In genomic region chr13:73327827-73328698, GRCm38 (mm10) we compare ENCODE assay signal across 7 mouse cellular contexts. TPM values are rescaled to one million over a fixed set of nuclear protein-coding genes. Genes with fewer than 3 reads are reported as not detected.
DNase-seq lines count a peak whose midpoint lies in the region; ATAC-seq and TF ChIP-seq lines count a peak whose summit lies in the region.

Mrpl36 (plus strand) TSS chr13:73328513.
Ndufs6 (minus strand) TSS chr13:73328542.

- no peak for TF ChIP-seq CTCF in kidney, adult 2 months (conservative IDR thresholded peaks at IDR 0.05; ENCODE audit: insufficient read depth, insufficient read length, low read depth, low read length)
- TF ChIP-seq CTCF in spleen, adult 2 months (IDR thresholded peaks at IDR 0.05; ENCODE audit: extremely low read depth, insufficient read depth, insufficient read length, insufficient replicate concordance): no peak

- H3K27ac ChIP-seq in embryonic facial prominence, embryonic 11.5 days (replicated peaks; ENCODE audit: low read depth, low read length): peak within 1 kb of the TSS; percentile 49; the same call in 1 of the 2 replicates
- peak within 1 kb of the TSS; percentile 83 for H3K27ac ChIP-seq in kidney, adult 2 months (ENCODE audit: insufficient read depth, low read depth, low read length)
- H3K27ac ChIP-seq in limb, embryonic 12.5 days: peak within 1 kb of the TSS; percentile 72
- H3K27ac ChIP-seq in midbrain, embryonic 15.5 days: peak within 1 kb of the TSS; percentile 79
- H3K27ac ChIP-seq in spleen, adult 2 months (ENCODE audit: insufficient read depth, low read length): peak within 1 kb of the TSS; percentile 68

- TF ChIP-seq POLR2A in kidney, adult 2 months (IDR thresholded peaks at IDR 0.05; ENCODE audit: low read depth, low read length): peak; percentile 76
- peak; percentile 78 for TF ChIP-seq POLR2A in spleen, adult 2 months (IDR thresholded peaks at IDR 0.05; ENCODE audit: low read depth, low read length)

- peak within 1 kb of the TSS; percentile 56 for H3K4me2 ChIP-seq in embryonic facial prominence, embryonic 11.5 days (ENCODE audit: low read depth, low read length)
- peak within 1 kb of the TSS; percentile 75 for H3K4me2 ChIP-seq in limb, embryonic 12.5 days
- peak within 1 kb of the TSS; percentile 80 for H3K4me2 ChIP-seq in midbrain, embryonic 15.5 days

- H3K27me3 ChIP-seq in embryonic facial prominence, embryonic 11.5 days (ENCODE audit: control insufficient read depth, insufficient read depth, low read length): no peaks in the 10 kb centered on the region
- H3K27me3 ChIP-seq in kidney, adult 2 months (replicated peaks; ENCODE audit: control insufficient read depth, insufficient read depth, low read length): no peaks in the 10 kb centered on the region
- H3K27me3 ChIP-seq in limb, embryonic 12.5 days: no peaks in the 10 kb centered on the region
- H3K27me3 ChIP-seq in midbrain, embryonic 15.5 days (replicated peaks): no peaks in the 10 kb centered on the region
- no peaks in the 10 kb centered on the region for H3K27me3 ChIP-seq in spleen, adult 2 months (ENCODE audit: control insufficient read depth, insufficient read depth, low read length)

- H3K4me3 ChIP-seq in embryonic facial prominence, embryonic 11.5 days (ENCODE audit: low read depth, low read length): peak within 1 kb of the TSS; percentile 78
- H3K4me3 ChIP-seq in kidney, adult 2 months (ENCODE audit: insufficient read depth, low read depth, low read length): peak within 1 kb of the TSS; percentile 87
- H3K4me3 ChIP-seq in limb, embryonic 12.5 days (replicated peaks): peak within 1 kb of the TSS; percentile 75
- peak within 1 kb of the TSS; percentile 89 for H3K4me3 ChIP-seq in midbrain, embryonic 15.5 days
- H3K4me3 ChIP-seq in spleen, adult 2 months (ENCODE audit: extremely low read depth, insufficient read depth, insufficient read length): peak within 1 kb of the TSS; percentile 95

- peak within 1 kb of the TSS; percentile 76 for H3K9ac ChIP-seq in embryonic facial prominence, embryonic 11.5 days (replicated peaks; ENCODE audit: low read length)
- H3K9ac ChIP-seq in limb, embryonic 12.5 days (replicated peaks): peak within 1 kb of the TSS; percentile 72
- H3K9ac ChIP-seq in midbrain, embryonic 15.5 days: peak within 1 kb of the TSS; percentile 70

- ATAC-seq in embryonic facial prominence, embryonic 11.5 days (replicated peaks; ENCODE audit: insufficient number of reproducible peaks, low FRiP score, low TSS enrichment, low read depth): peak; percentile 86
- ATAC-seq in limb, embryonic 12.5 days (ENCODE audit: insufficient number of reproducible peaks, insufficient read depth, low FRiP score, low TSS enrichment, low read depth): peak; percentile 83
- peak; percentile 82 for ATAC-seq in midbrain, embryonic 15.5 days (replicated peaks)

- DNase-seq in adrenal gland, postnatal 14 days: peak; percentile 95
- peak; percentile 94 for DNase-seq in embryonic facial prominence, embryonic 11.5 days (ENCODE audit: low spot score)
- peak; percentile 99 for DNase-seq in heart, adult 11 months
- peak; percentile 96 for DNase-seq in kidney, adult 2 months
- DNase-seq in spleen, adult 2 months (ENCODE audit: low read depth in 1 of 2, low spot score in 2 of 2): peak; percentile 84 to 90

- no peaks in the 10 kb centered on the region for H3K9me3 ChIP-seq in embryonic facial prominence, embryonic 11.5 days (replicated peaks; ENCODE audit: control insufficient read depth, low read length)
- no peaks in the 10 kb centered on the region for H3K9me3 ChIP-seq in limb, embryonic 12.5 days
- no peaks in the 10 kb centered on the region for H3K9me3 ChIP-seq in midbrain, embryonic 15.5 days

- no peaks in the 10 kb centered on the region for H3K36me3 ChIP-seq in embryonic facial prominence, embryonic 11.5 days (replicated peaks; ENCODE audit: control insufficient read depth, insufficient read depth, low read depth, low read length)
- H3K36me3 ChIP-seq in kidney, adult 2 months (ENCODE audit: control insufficient read depth, insufficient read depth, low read length): no peaks in the 10 kb centered on the region
- H3K36me3 ChIP-seq in limb, embryonic 12.5 days: peaks cover 35% of the 10 kb centered on the region
- H3K36me3 ChIP-seq in midbrain, embryonic 15.5 days (replicated peaks): no peaks in the 10 kb centered on the region
- H3K36me3 ChIP-seq in spleen, adult 2 months (ENCODE audit: control insufficient read depth, insufficient read depth, low read length): peaks cover 11% of the 10 kb centered on the region

- no peaks in the 10 kb centered on the region for H3K4me1 ChIP-seq in embryonic facial prominence, embryonic 11.5 days (ENCODE audit: control insufficient read depth, insufficient read depth, low read length)
- peaks cover 9% of the 10 kb centered on the region; the same call in 1 of the 2 replicates for H3K4me1 ChIP-seq in kidney, adult 2 months (ENCODE audit: control insufficient read depth, insufficient read depth, low read length)
- peaks cover 14% of the 10 kb centered on the region for H3K4me1 ChIP-seq in limb, embryonic 12.5 days (replicated peaks)
- peaks cover 30% of the 10 kb centered on the region for H3K4me1 ChIP-seq in midbrain, embryonic 15.5 days
- peaks cover 12% of the 10 kb centered on the region; the same call in 1 of the 2 replicates for H3K4me1 ChIP-seq in spleen, adult 2 months (ENCODE audit: control insufficient read depth, insufficient read depth, insufficient read length)

- WGBS in embryonic facial prominence, embryonic 11.5 days: under 1% methylated on average over 45 of the region's 45 CpGs
- 2% methylated on average over 45 of the region's 45 CpGs for WGBS in kidney, adult 2 months
- WGBS in limb, embryonic 12.5 days: 2% methylated on average over 45 of the region's 45 CpGs
- 2% methylated on average over 45 of the region's 45 CpGs for WGBS in midbrain, embryonic 15.5 days
- WGBS in spleen, adult 2 months: 2% methylated on average over 45 of the region's 45 CpGs

RNA-seq across cellular contexts. Expression of gene Mrpl36, which starts in this region (rescaled TPM):
- 63.2 and 65.9 TPM in 2 replicates for total RNA-seq in adrenal gland, postnatal 14 days (2021)
- polyA plus RNA-seq in embryonic facial prominence, embryonic 11.5 days (2014; fragmentation: Nextera tagmentation; extraction: Ambion mirVana): 125 and 126 TPM in 2 replicates
- 95.0 and 108 TPM in 2 replicates for polyA plus RNA-seq in kidney, adult 2 months (2012; rRNA removed)
- polyA plus RNA-seq in limb, embryonic 12.5 days (2016; fragmentation: Nextera tagmentation; extraction: Ambion mirVana): 110 and 111 TPM in 2 replicates
- 74.3 and 78.9 TPM in 2 replicates for polyA plus RNA-seq in midbrain, embryonic 15.5 days (2015; fragmentation: Nextera tagmentation; extraction: Ambion mirVana)
- polyA plus RNA-seq in spleen, adult 2 months (2012; rRNA removed): 67.3 and 95.1 TPM in 2 replicates

RNA-seq across cellular contexts. Expression of gene Ndufs6, which starts in this region (rescaled TPM):
- total RNA-seq in adrenal gland, postnatal 14 days (2021): 425 and 429 TPM in 2 replicates
- 337 and 377 TPM in 2 replicates for polyA plus RNA-seq in embryonic facial prominence, embryonic 11.5 days (2014; fragmentation: Nextera tagmentation; extraction: Ambion mirVana)
- 191 and 319 TPM in 2 replicates for polyA plus RNA-seq in kidney, adult 2 months (2012; rRNA removed)
- polyA plus RNA-seq in limb, embryonic 12.5 days (2016; fragmentation: Nextera tagmentation; extraction: Ambion mirVana): 357 and 378 TPM in 2 replicates
- polyA plus RNA-seq in midbrain, embryonic 15.5 days (2015; fragmentation: Nextera tagmentation; extraction: Ambion mirVana): 390 and 410 TPM in 2 replicates
- polyA plus RNA-seq in spleen, adult 2 months (2012; rRNA removed): 19.9 and 20.8 TPM in 2 replicates

Comparison
In these comparisons a context has a peak if more than half of its experiments do, and no peak if none do; other contexts are left out.
1. Peak in every context shown above with its lines: DNase-seq, ATAC-seq, H3K4me3 ChIP-seq and H3K27ac ChIP-seq.